In genomic region chr4:137469845-137470692, GRCm38 (mm10) we compare ENCODE assay signal across 9 mouse cellular contexts. TPM values are rescaled to one million over a fixed set of nuclear protein-coding genes. Genes with fewer than 3 reads are reported as not detected.
DNase-seq lines count a peak whose midpoint lies in the region; ATAC-seq and TF ChIP-seq lines count a peak whose summit lies in the region.
"Had no signal": no experiment of that assay in that cellular context is flagged by ENCODE, and none has a peak within 500 bp of the region (broad histone marks: within the 10 kb centered on the region; RNA-seq: fewer than 3 reads in every experiment).

No protein-coding gene starts in this region.

- WGBS in lung, embryonic 15.5 days: 33% methylated on average over 15 of the region's 15 CpGs
- 31% methylated on average over 15 of the region's 15 CpGs for WGBS in forebrain, embryonic 11.5 days
- 54% methylated on average over 15 of the region's 15 CpGs for WGBS in limb, embryonic 10.5 days
- WGBS in small intestine, adult 2 months: 55% methylated on average over 15 of the region's 15 CpGs

- peak overlapping the region; percentile 74 for H3K4me2 ChIP-seq in lung, embryonic 15.5 days
- peak overlapping the region; percentile 92 for H3K4me2 ChIP-seq in forebrain, embryonic 11.5 days (ENCODE audit: low read depth, low read length, severe bottlenecking)

- no peak for DNase-seq in lung, postnatal 4 days
- DNase-seq in forebrain, embryonic 11.5 days (ENCODE audit: low spot score): no peak
- DNase-seq in limb, embryonic 10.5 days (ENCODE audit: low spot score): no peak
- DNase-seq in cerebellum, adult 11-12 months: no peak
- DNase-seq in kidney, postnatal 10 days: no peak

- no peaks in the 10 kb centered on the region for H3K9me3 ChIP-seq in lung, embryonic 15.5 days
- H3K9me3 ChIP-seq in forebrain, embryonic 11.5 days (ENCODE audit: control insufficient read depth, low read length): no peaks in the 10 kb centered on the region
- no peaks in the 10 kb centered on the region for H3K9me3 ChIP-seq in limb, embryonic 10.5 days (replicated peaks)

- H3K27ac ChIP-seq in lung, embryonic 15.5 days: peak overlapping the region; percentile 79
- H3K27ac ChIP-seq in forebrain, embryonic 11.5 days (ENCODE audit: low read depth, low read length): 0 out of 2 replicates have a peak overlapping the region, but pooled peaks have one; percentile 25
- H3K27ac ChIP-seq in limb, embryonic 10.5 days: peak overlapping the region; percentile 92
- H3K27ac ChIP-seq in small intestine, adult 2 months (ENCODE audit: insufficient read depth, low read depth, low read length): 0 out of 2 replicates have a peak overlapping the region, but pooled peaks have one; percentile 48

- peak overlapping the region; percentile 78 for H3K9ac ChIP-seq in lung, embryonic 15.5 days
- peak overlapping the region; percentile 67 for H3K9ac ChIP-seq in forebrain, embryonic 11.5 days (ENCODE audit: low read length)

- no peak for TF ChIP-seq POLR2A in small intestine, adult 2 months (IDR thresholded peaks at IDR 0.05; ENCODE audit: low read depth, low read length)

- peaks cover 75% of the 10 kb centered on the region for H3K4me1 ChIP-seq in lung, embryonic 15.5 days
- H3K4me1 ChIP-seq in forebrain, embryonic 11.5 days (replicated peaks; ENCODE audit: control insufficient read depth, insufficient read depth, low read length): peaks cover 20% of the 10 kb centered on the region
- H3K4me1 ChIP-seq in limb, embryonic 10.5 days: peaks cover 67% of the 10 kb centered on the region
- H3K4me1 ChIP-seq in small intestine, adult 2 months (ENCODE audit: control insufficient read depth, insufficient read depth, insufficient read length, low read length): peaks cover 12% of the 10 kb centered on the region

- peak overlapping the region; percentile 70 for H3K4me3 ChIP-seq in lung, embryonic 15.5 days
- peak overlapping the region; percentile 59 for H3K4me3 ChIP-seq in forebrain, embryonic 11.5 days (ENCODE audit: low read depth, low read length)
- H3K4me3 ChIP-seq in limb, embryonic 10.5 days: peak overlapping the region; percentile 83
- H3K4me3 ChIP-seq in small intestine, adult 2 months (ENCODE audit: low read depth, low read length): peak overlapping the region; percentile 90

- peak; percentile 16; the same call in 1 of the 2 replicates for ATAC-seq in lung, embryonic 15.5 days (ENCODE audit: borderline replicate concordance, extremely low read depth, low FRiP score, low TSS enrichment)
- ATAC-seq in forebrain, embryonic 11.5 days (replicated peaks; ENCODE audit: low FRiP score): no peak
- ATAC-seq in megakaryocyte-erythroid progenitor cell, adult 5-6 weeks (replicated peaks; ENCODE audit: low FRiP score, low TSS enrichment, poor library complexity, severe bottlenecking): no peak

- H3K27me3 ChIP-seq in lung, embryonic 15.5 days: no peaks in the 10 kb centered on the region
- no peaks in the 10 kb centered on the region for H3K27me3 ChIP-seq in forebrain, embryonic 11.5 days (ENCODE audit: control insufficient read depth, insufficient read depth, low read length)
- H3K27me3 ChIP-seq in limb, embryonic 10.5 days (ENCODE audit: low read depth, poor library complexity, severe bottlenecking): no peaks in the 10 kb centered on the region
- no peaks in the 10 kb centered on the region for H3K27me3 ChIP-seq in small intestine, adult 2 months (ENCODE audit: control insufficient read depth, insufficient read depth, low read length)

- TF ChIP-seq CTCF in small intestine, adult 2 months (IDR thresholded peaks at IDR 0.05; ENCODE audit: extremely low read depth, insufficient read length, insufficient replicate concordance, low read depth, low read length): no peak

- no peaks in the 10 kb centered on the region for H3K36me3 ChIP-seq in lung, embryonic 15.5 days
- no peaks in the 10 kb centered on the region for H3K36me3 ChIP-seq in forebrain, embryonic 11.5 days (ENCODE audit: control insufficient read depth, insufficient read depth, low read length)
- no peaks in the 10 kb centered on the region for H3K36me3 ChIP-seq in limb, embryonic 10.5 days
- H3K36me3 ChIP-seq in small intestine, adult 2 months (ENCODE audit: control insufficient read depth, insufficient read depth, low read length): no peaks in the 10 kb centered on the region

RNA-seq across cellular contexts. Expression of gene Hspg2, which starts 1.5 kb away (rescaled TPM):
- 32.0 and 32.1 TPM in 2 replicates for polyA plus RNA-seq in lung, embryonic 15.5 days (2015; fragmentation: Nextera tagmentation; extraction: Ambion mirVana)
- polyA plus RNA-seq in forebrain, embryonic 11.5 days (2014; fragmentation: Nextera tagmentation; extraction: Ambion mirVana): 21.0 and 21.3 TPM in 2 replicates
- 20.8 and 23.3 TPM in 2 replicates for polyA plus RNA-seq in limb, embryonic 10.5 days (2016; fragmentation: Nextera tagmentation; extraction: Ambion mirVana)
- polyA plus RNA-seq in small intestine, adult 2 months (2012; rRNA removed): 38.2 and 40.5 TPM in 2 replicates
- total RNA-seq in megakaryocyte-erythroid progenitor cell, adult 5-6 weeks (2014; fragmentation: Nextera tagmentation): 0.22 TPM in 1 of 2 replicates, not detected in the other
- total RNA-seq in megakaryocyte-erythroid progenitor cell, adult 5-6 weeks (2017): not detected in 2 replicates

RNA-seq across cellular contexts. Expression of gene 1700013G24Rik, which starts 17.0 kb away (rescaled TPM):
- not detected in 2 replicates for polyA plus RNA-seq in lung, embryonic 15.5 days (2015; fragmentation: Nextera tagmentation; extraction: Ambion mirVana)
- not detected in 2 replicates for polyA plus RNA-seq in forebrain, embryonic 11.5 days (2014; fragmentation: Nextera tagmentation; extraction: Ambion mirVana)
- polyA plus RNA-seq in limb, embryonic 10.5 days (2016; fragmentation: Nextera tagmentation; extraction: Ambion mirVana): not detected in 2 replicates
- not detected in 2 replicates for polyA plus RNA-seq in small intestine, adult 2 months (2012; rRNA removed)
- not detected in 2 replicates for total RNA-seq in megakaryocyte-erythroid progenitor cell, adult 5-6 weeks (2014; fragmentation: Nextera tagmentation)
- total RNA-seq in megakaryocyte-erythroid progenitor cell, adult 5-6 weeks (2017): not detected in 2 replicates
- polyA plus RNA-seq: large intestine, adult 2 months had no signal

RNA-seq across cellular contexts. Expression of gene Cela3b, which starts 39.7 kb away (rescaled TPM):
- 0.16 and 0.94 TPM in 2 replicates for polyA plus RNA-seq in lung, embryonic 15.5 days (2015; fragmentation: Nextera tagmentation; extraction: Ambion mirVana)
- not detected in 2 replicates for polyA plus RNA-seq in forebrain, embryonic 11.5 days (2014; fragmentation: Nextera tagmentation; extraction: Ambion mirVana)
- polyA plus RNA-seq in limb, embryonic 10.5 days (2016; fragmentation: Nextera tagmentation; extraction: Ambion mirVana): not detected in 2 replicates
- 42.4 and 23,172 TPM in 2 replicates for polyA plus RNA-seq in small intestine, adult 2 months (2012; rRNA removed)
- not detected in 2 replicates for total RNA-seq in megakaryocyte-erythroid progenitor cell, adult 5-6 weeks (2014; fragmentation: Nextera tagmentation)
- not detected in 2 replicates for total RNA-seq in megakaryocyte-erythroid progenitor cell, adult 5-6 weeks (2017)

Comparison
In these comparisons a context has a peak if more than half of its experiments do, and no peak if none do; other contexts are left out.
1. H3K27ac ChIP-seq: peak in every context shown above with its lines; median percentile 92 in limb, embryonic 10.5 days; 79 in lung, embryonic 15.5 days; 48 in small intestine, adult 2 months; 25 in forebrain, embryonic 11.5 days.
2. RNA of gene Cela3b, which starts 39.7 kb away (polyA plus RNA-seq): 42.4 to 23,172 TPM in small intestine, adult 2 months; 0.16 to 0.94 TPM in lung, embryonic 15.5 days, not detected in forebrain, embryonic 11.5 days and not detected in limb, embryonic 10.5 days; every median in the first group is over 10 times any median in the second.
3. Peak in every context shown above with its lines, with median percentiles within 50 percentile points of each other: H3K4me3 ChIP-seq.